Mouse (Mus musculus) neural tube, embryonic 14.5 days (tissue): ENCODE data around the gene Fyn. TPM values are rescaled to one million over a fixed set of nuclear protein-coding genes. Genes with fewer than 3 reads are reported as not detected.

Experiments used
- ATAC-seq: fragments of 200-750 bp; cut with Nextera tagmentation; 2 replicates; pipeline ENCODE4 v1.8.0; 2017; ENCODE audit warnings: low read depth, mild to moderate bottlenecking, moderate TSS enrichment, moderate library complexity
- H3K27ac ChIP-seq: fragments of 300-500 bp; sonication (generic); 2 replicates; pipeline ENCODE4 v1.5.1; 2014; ENCODE audit warnings: low read depth, mild to moderate bottlenecking, control low read depth, low read length, moderate library complexity, mixed read lengths
- H3K27me3 ChIP-seq: fragments of 300-500 bp; sonication (generic); 2 replicates; pipeline ENCODE4 v1.6.1; 2014; ENCODE audit warnings: low read length; ENCODE audit not compliant: control insufficient read depth, insufficient read depth
- H3K36me3 ChIP-seq: fragments of 300-500 bp; sonication (generic); 2 replicates; pipeline ENCODE4 v1.6.1; 2014; ENCODE audit warnings: low read length, mixed read lengths; ENCODE audit not compliant: control insufficient read depth, insufficient read depth
- H3K4me1 ChIP-seq: fragments of 300-500 bp; sonication (generic); 2 replicates; pipeline ENCODE4 v1.6.1; 2014; ENCODE audit warnings: low read length; ENCODE audit not compliant: control insufficient read depth, insufficient read depth
- H3K4me2 ChIP-seq: fragments of 300-500 bp; sonication (generic); 2 replicates; pipeline ENCODE4 v1.6.1; 2014; ENCODE audit warnings: mild to moderate bottlenecking, low read depth, low read length, control low read depth
- H3K4me3 ChIP-seq: fragments of 300-500 bp; sonication (generic); 2 replicates; pipeline ENCODE4 v1.5.1; 2014; ENCODE audit warnings: low read depth, low read length, control low read depth, mixed read lengths
- H3K9ac ChIP-seq: fragments of 300-500 bp; sonication (generic); replicated peaks from 2 replicates; pipeline ENCODE4 v1.6.1; 2014; ENCODE audit warnings: low read depth, mild to moderate bottlenecking, control low read depth, low read length, mixed read lengths
- H3K9me3 ChIP-seq: fragments of 300-500 bp; sonication (generic); 2 replicates; pipeline ENCODE4 v1.6.1; 2016; ENCODE audit warnings: low read length; ENCODE audit not compliant: control insufficient read depth
- WGBS: fragments of 180-500 bp; shearing (Covaris S2); extraction: QIAGEN DNeasy Blood & Tissue Kit; methylation state at CpG from one replicate; pipeline ENCODE4 v1.1.7; 2014; 5-methylcytosine and 5-hydroxymethylcytosine counted together
- polyA plus RNA-seq: library from polyadenylated mRNA; unstranded; fragments of >200 nt; fragmentation: Nextera tagmentation; extraction: Ambion mirVana; gene quantifications from 2 replicates; pipeline ENCODE4 v1.2.1, GENCODE M21; 2014

The Fyn gene
- polyA plus RNA-seq, 1 experiment from 2014 or later: 113 TPM

- WGBS: 91% methylated on average over 2 of the region's 2 CpGs
- Histone ChIP-seq H3K9ac (no peak overlapping the region), H3K27ac (no peak overlapping the region), H3K27me3 (no peaks in the 10 kb centered on the region), H3K4me3 (no peak overlapping the region), H3K4me1 (no peaks in the 10 kb centered on the region), H3K4me2 (no peak overlapping the region), H3K36me3 (no peaks in the 10 kb centered on the region), H3K9me3 (no peaks in the 10 kb centered on the region)
- no peak for ATAC-seq
Observed at GRCm38 (mm10) chr10:39339969-39340236, 28.8 kb upstream of the Fyn start.

- no peaks in the 10 kb centered on the region for H3K36me3 ChIP-seq
- no peak overlapping the region for H3K27ac ChIP-seq
- H3K4me3 ChIP-seq: no peak overlapping the region
- H3K4me1 ChIP-seq: no peaks in the 10 kb centered on the region
- WGBS: 96% methylated on average over 1 of the region's 1 CpGs
- no peak overlapping the region for H3K4me2 ChIP-seq
- H3K9ac ChIP-seq: no peak overlapping the region
- H3K9me3 ChIP-seq: no peaks in the 10 kb centered on the region
- H3K27me3 ChIP-seq: no peaks in the 10 kb centered on the region
- ATAC-seq: no peak
Observed at GRCm38 (mm10) chr10:39343551-39343950, 25.1 kb upstream of the Fyn start.

- no peaks in the 10 kb centered on the region for H3K9me3 ChIP-seq
- H3K4me2 ChIP-seq: no peak overlapping the region
- no peak overlapping the region for H3K27ac ChIP-seq
- H3K27me3 ChIP-seq: no peaks in the 10 kb centered on the region
- no peaks in the 10 kb centered on the region for H3K4me1 ChIP-seq
- H3K4me3 ChIP-seq: no peak overlapping the region
- H3K9ac ChIP-seq: no peak overlapping the region
- ATAC-seq: no peak
- H3K36me3 ChIP-seq: no peaks in the 10 kb centered on the region
- WGBS: 83% methylated on average over 1 of the region's 1 CpGs
Observed at GRCm38 (mm10) chr10:39345921-39346320, 22.7 kb upstream of the Fyn start.

GRCm38 (mm10) chr10:39349781-39350364 lies 18.8 kb upstream of the Fyn start:
- H3K27me3 ChIP-seq: no peaks in the 10 kb centered on the region
- WGBS: 95% methylated on average over 14 of the region's 14 CpGs
- no peaks in the 10 kb centered on the region for H3K36me3 ChIP-seq
- no peak overlapping the region for H3K27ac ChIP-seq
- no peak overlapping the region for H3K4me3 ChIP-seq
- no peaks in the 10 kb centered on the region for H3K4me1 ChIP-seq
- no peak overlapping the region for H3K4me2 ChIP-seq
- no peak for ATAC-seq
- H3K9me3 ChIP-seq: no peaks in the 10 kb centered on the region
- H3K9ac ChIP-seq: no peak overlapping the region

- Histone ChIP-seq H3K9ac (no peak overlapping the region), H3K36me3 (no peaks in the 10 kb centered on the region), H3K4me1 (peaks cover 4% of the 10 kb centered on the region; the same call in 1 of the 2 replicates), H3K27ac (no peak overlapping the region), H3K9me3 (no peaks in the 10 kb centered on the region), H3K27me3 (no peaks in the 10 kb centered on the region), H3K4me2 (no peak overlapping the region), H3K4me3 (no peak overlapping the region)
- WGBS: 90% methylated on average over 4 of the region's 4 CpGs
- no peak for ATAC-seq
Observed at GRCm38 (mm10) chr10:39364196-39364595, 4.5 kb upstream of the Fyn start.

GRCm38 (mm10) chr10:39369502-39369931 lies 862 bp downstream of the Fyn start:
- H3K9ac ChIP-seq: peak overlapping the region; percentile 99
- ATAC-seq: peak; percentile 99
- WGBS: under 1% methylated on average over 42 of the region's 44 CpGs
- peak overlapping the region; percentile 91 for H3K4me3 ChIP-seq
- H3K4me2 ChIP-seq: peak overlapping the region; percentile 77
- no peaks in the 10 kb centered on the region for H3K36me3 ChIP-seq
- peak overlapping the region; percentile 99 for H3K27ac ChIP-seq
- no peaks in the 10 kb centered on the region for H3K9me3 ChIP-seq
- no peaks in the 10 kb centered on the region for H3K27me3 ChIP-seq
- H3K4me1 ChIP-seq: peaks cover 36% of the 10 kb centered on the region

GRCm38 (mm10) chr10:39369977-39370785 lies 1.5 kb downstream of the Fyn start:
- H3K36me3 ChIP-seq: no peaks in the 10 kb centered on the region
- no peaks in the 10 kb centered on the region for H3K9me3 ChIP-seq
- H3K27me3 ChIP-seq: no peaks in the 10 kb centered on the region
- peak overlapping the region; percentile 91 for H3K4me3 ChIP-seq
- peak overlapping the region; percentile 77 for H3K4me2 ChIP-seq
- ATAC-seq: peak; percentile 59
- peak overlapping the region; percentile 99 for H3K9ac ChIP-seq
- peak overlapping the region; percentile 99 for H3K27ac ChIP-seq
- under 1% methylated on average over 53 of the region's 68 CpGs for WGBS
- peaks cover 38% of the 10 kb centered on the region for H3K4me1 ChIP-seq

- peak overlapping the region; percentile 99 for H3K27ac ChIP-seq
- H3K4me3 ChIP-seq: peak overlapping the region; percentile 91
- no peaks in the 10 kb centered on the region for H3K9me3 ChIP-seq
- H3K4me1 ChIP-seq: peaks cover 41% of the 10 kb centered on the region
- peak overlapping the region; percentile 99 for H3K9ac ChIP-seq
- 0% methylated on average over 8 of the region's 8 CpGs for WGBS
- H3K36me3 ChIP-seq: no peaks in the 10 kb centered on the region
- peak overlapping the region; percentile 77 for H3K4me2 ChIP-seq
- no peaks in the 10 kb centered on the region for H3K27me3 ChIP-seq
- ATAC-seq: peak; percentile 10
Observed at GRCm38 (mm10) chr10:39370786-39371221, 2.1 kb downstream of the Fyn start.

GRCm38 (mm10) chr10:39371467-39371866 lies 2.8 kb downstream of the Fyn start:
- no peaks in the 10 kb centered on the region for H3K27me3 ChIP-seq
- H3K4me2 ChIP-seq: peak overlapping the region; percentile 77
- H3K4me1 ChIP-seq: peaks cover 47% of the 10 kb centered on the region

More at GRCm38 (mm10) chr10:39371467-39371866, 2.8 kb downstream of the Fyn start:
- H3K9ac ChIP-seq: peak overlapping the region; percentile 99
- no peak for ATAC-seq
- H3K9me3 ChIP-seq: no peaks in the 10 kb centered on the region
- H3K4me3 ChIP-seq: peak overlapping the region; percentile 91
- no peaks in the 10 kb centered on the region for H3K36me3 ChIP-seq
- WGBS: 25% methylated on average over 2 of the region's 2 CpGs
- peak overlapping the region; percentile 99 for H3K27ac ChIP-seq
